Mouse (Mus musculus) intestine, postnatal 0 days (tissue): ENCODE measurements around the gene Notch3. TPM values are rescaled to one million over a fixed set of nuclear protein-coding genes. Genes with fewer than 3 reads are reported as not detected.

Experiments used
- ATAC-seq: fragments of 200-750 bp; cut with Nextera tagmentation; 2 replicates; pipeline ENCODE4 v1.8.0; 2017; ENCODE audit warnings: mild to moderate bottlenecking, moderate TSS enrichment, moderate library complexity
- H3K27ac ChIP-seq: fragments of 300-500 bp; sonication (generic); 2 replicates; pipeline ENCODE4 v1.5.1; 2014; ENCODE audit warnings: mild to moderate bottlenecking, low read depth, low read length, moderate library complexity
- H3K27me3 ChIP-seq: fragments of 300-500 bp; sonication (generic); replicated peaks from 2 replicates; pipeline ENCODE4 v1.6.1; 2014; ENCODE audit warnings: low read length, mixed read lengths; ENCODE audit not compliant: control insufficient read depth, insufficient read depth
- H3K36me3 ChIP-seq: fragments of 300-500 bp; sonication (generic); 2 replicates; pipeline ENCODE4 v1.6.1; 2014; ENCODE audit warnings: mild to moderate bottlenecking, moderate library complexity; ENCODE audit not compliant: control insufficient read depth, insufficient read depth
- H3K4me1 ChIP-seq: fragments of 300-500 bp; sonication (generic); replicated peaks from 2 replicates; pipeline ENCODE4 v1.6.1; 2014; ENCODE audit warnings: antibody characterized with exemption, low read length, mixed read lengths; ENCODE audit not compliant: control insufficient read depth, insufficient read depth
- H3K4me2 ChIP-seq: fragments of 300-500 bp; sonication (generic); replicated peaks from 2 replicates; pipeline ENCODE4 v1.6.1; 2014; ENCODE audit warnings: low read depth, mild to moderate bottlenecking, moderate library complexity
- H3K4me3 ChIP-seq: fragments of 300-500 bp; sonication (generic); 2 replicates; pipeline ENCODE4 v1.5.1; 2014; ENCODE audit warnings: low read depth, low read length
- H3K9ac ChIP-seq: fragments of 300-500 bp; sonication (generic); 2 replicates; pipeline ENCODE4 v1.6.1; 2014; ENCODE audit warnings: mild to moderate bottlenecking, low read depth, low read length
- H3K9me3 ChIP-seq: fragments of 300-500 bp; sonication (generic); 2 replicates; pipeline ENCODE4 v1.6.1; 2016; ENCODE audit warnings: mixed run types; ENCODE audit not compliant: control insufficient read depth
- CTCF ChIP-seq: sonication (generic); IDR thresholded peaks from 2 replicates; pipeline ENCODE4 v1.5.1; 2016; ENCODE audit warnings: low read depth, mild to moderate bottlenecking, control low read depth, antibody characterized with exemption, moderate library complexity
- WGBS: fragments of 180-500 bp; shearing (Covaris S2); extraction: QIAGEN DNeasy Blood & Tissue Kit; methylation state at CpG from one replicate; pipeline ENCODE4 v1.1.7; 2014; 5-methylcytosine and 5-hydroxymethylcytosine counted together
- polyA plus RNA-seq: library from polyadenylated mRNA; unstranded; fragments of >200 nt; fragmentation: Nextera tagmentation; extraction: Ambion mirVana; gene quantifications from 2 replicates; pipeline ENCODE4 v1.2.1, GENCODE M21; 2015

Notch3 gene
- polyA plus RNA-seq, 1 experiment from 2014 or later, result 2.0 TPM

- Histone ChIP-seq H3K27me3 (no peaks in the 10 kb centered on the region), H3K27ac (no peak overlapping the region), H3K4me3 (no peak overlapping the region), H3K36me3 (no peaks in the 10 kb centered on the region), H3K4me1 (0 out of 2 replicates have a peak, but pooled peaks cover 5% of the 10 kb centered on the region), H3K9ac (no peak overlapping the region), H3K4me2 (no peak overlapping the region), H3K9me3 (no peaks in the 10 kb centered on the region)
- no peak for ATAC-seq
- 76% methylated on average over 2 of the region's 2 CpGs for WGBS
- TF ChIP-seq CTCF, result no peak
Observed at GRCm38 (mm10) chr17:32172485-32172884, 5.8 kb upstream of the Notch3 start.

GRCm38 (mm10) chr17:32169518-32170225, 3.0 kb upstream of the Notch3 start:
- Histone ChIP-seq H3K4me3 (no peak overlapping the region), H3K27me3 (no peaks in the 10 kb centered on the region), H3K9ac (no peak overlapping the region), H3K4me2 (no peak overlapping the region), H3K36me3 (no peaks in the 10 kb centered on the region), H3K9me3 (no peaks in the 10 kb centered on the region), H3K4me1 (peaks cover 5% of the 10 kb centered on the region; the same call in 1 of the 2 replicates), H3K27ac (no peak overlapping the region)
- ATAC-seq, result peak; percentile 85
- WGBS, result 42% methylated on average over 4 of the region's 4 CpGs
- TF ChIP-seq CTCF, result no peak

GRCm38 (mm10) chr17:32165803-32166595, 653 bp downstream of the Notch3 start:
- TF ChIP-seq CTCF, result no peak
- Histone ChIP-seq H3K36me3 (no peaks in the 10 kb centered on the region), H3K4me3 (peak overlapping the region; percentile 54), H3K27ac (0 out of 2 replicates have a peak overlapping the region, but pooled peaks have one; percentile 15), H3K4me2 (peak overlapping the region; percentile 98), H3K4me1 (peaks cover 11% of the 10 kb centered on the region; the same call in 1 of the 2 replicates), H3K9ac (peak overlapping the region; percentile 45), H3K9me3 (no peaks in the 10 kb centered on the region), H3K27me3 (no peaks in the 10 kb centered on the region)
- under 1% methylated on average over 22 of the region's 43 CpGs for WGBS
- no peak for ATAC-seq

GRCm38 (mm10) chr17:32165266-32165802, 1.3 kb downstream of the Notch3 start:
- H3K36me3 ChIP-seq, result no peaks in the 10 kb centered on the region
- no peak overlapping the region for H3K27ac ChIP-seq
- TF ChIP-seq CTCF, result no peak
- H3K4me3 ChIP-seq, result peak overlapping the region; percentile 54
- H3K4me2 ChIP-seq, result peak overlapping the region; percentile 98
- no peak for ATAC-seq
- H3K27me3 ChIP-seq, result no peaks in the 10 kb centered on the region
- peak overlapping the region; percentile 45; the same call in 1 of the 2 replicates for H3K9ac ChIP-seq
- no peaks in the 10 kb centered on the region for H3K9me3 ChIP-seq
- H3K4me1 ChIP-seq, result peaks cover 11% of the 10 kb centered on the region; the same call in 1 of the 2 replicates
- 12% methylated on average over 9 of the region's 9 CpGs for WGBS

- H3K9ac ChIP-seq, result no peak overlapping the region
- H3K4me1 ChIP-seq, result peaks cover 11% of the 10 kb centered on the region; the same call in 1 of the 2 replicates
- no peaks in the 10 kb centered on the region for H3K27me3 ChIP-seq
- no peak for TF ChIP-seq CTCF
- ATAC-seq, result no peak
- no peaks in the 10 kb centered on the region for H3K36me3 ChIP-seq
- no peaks in the 10 kb centered on the region for H3K9me3 ChIP-seq
- no peak overlapping the region for H3K4me3 ChIP-seq
- no peak overlapping the region for H3K4me2 ChIP-seq
- no peak overlapping the region for H3K27ac ChIP-seq
Observed at GRCm38 (mm10) chr17:32164780-32165179, 1.9 kb downstream of the Notch3 start.
